Mouse (Mus musculus): ENCODE measurements at regions not wholly inside any gene's neighbourhood (a gene's known extent, or its start where the extent isn't known, plus 50 kb on each side); places are given as distances from the start of the nearest gene placed in this dataset.

- TF ChIP-seq CTCF (IDR thresholded peaks at IDR 0.05; ENCODE audit: low read depth) (no peak), EP300 (IDR thresholded peaks at IDR 0.05; ENCODE audit: low read depth) (no peak)
These were observed 71.4 kb upstream of the 1700024P04Rik start for GRCm38 (mm10) chr13:99055609-99056321.
